Mouse (Mus musculus): ENCODE data around the gene Uba7. TPM values are rescaled to one million over a fixed set of nuclear protein-coding genes. Genes with fewer than 3 reads are reported as not detected.
A peak's percentile ranks its signal among the peaks of the same experiment; 100 is the strongest.

The Uba7 gene
- total RNA-seq, 2 experiments from 2014 or later = 13.4 to 15.7 TPM

DNA sequence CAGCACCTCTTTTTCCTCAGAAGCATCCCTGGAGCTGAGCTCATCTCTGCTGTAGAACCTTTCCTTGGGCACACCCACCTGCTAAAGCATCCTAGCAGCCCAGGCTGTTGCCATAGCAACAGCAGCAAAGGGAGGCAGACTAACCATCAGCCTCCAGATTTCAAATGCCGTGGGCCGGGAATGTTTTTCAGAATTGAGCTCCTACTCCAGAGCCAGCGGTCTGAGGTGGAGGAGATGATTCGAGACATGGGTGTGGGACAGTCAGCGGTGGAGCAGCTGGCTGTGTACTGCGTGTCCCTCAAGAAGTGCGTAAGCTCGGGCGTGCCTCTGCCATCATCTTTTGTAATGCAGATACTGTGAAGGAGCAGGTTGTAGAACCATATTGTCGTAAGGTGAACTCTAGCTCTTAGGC is 13.9 kb upstream of the Uba7 start:
- no peak for DNase-seq
- intact Hi-C loops (cut with DNase I) = no loop called here

DNA sequence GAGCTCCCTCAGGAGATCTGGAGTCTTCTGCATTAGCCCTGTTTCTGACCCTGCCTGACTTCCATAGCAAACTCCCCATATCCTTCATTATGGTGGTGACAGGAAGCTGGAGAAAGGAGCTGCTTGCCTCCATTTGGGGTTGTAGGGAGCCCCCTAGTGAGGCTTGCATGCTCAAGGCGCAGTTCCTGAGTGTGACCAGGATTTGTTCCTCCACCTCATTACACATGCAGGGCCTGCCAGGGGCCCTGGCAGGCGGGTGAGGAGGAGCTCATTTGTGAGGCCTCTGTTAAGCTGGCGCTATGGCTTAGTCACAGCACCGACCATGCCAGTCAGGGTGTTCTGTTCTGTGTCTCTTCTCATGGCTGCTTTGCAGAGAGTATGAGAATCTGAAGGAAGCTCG is 13.4 kb upstream of the Uba7 start:
- peak; percentile 54 to 59 for DNase-seq
- intact Hi-C loops (cut with DNase I) = loop anchor here (1.0 kb wide), 1 partner anchor 58 kb away; no protein-coding TSS in a partner anchor

DNA sequence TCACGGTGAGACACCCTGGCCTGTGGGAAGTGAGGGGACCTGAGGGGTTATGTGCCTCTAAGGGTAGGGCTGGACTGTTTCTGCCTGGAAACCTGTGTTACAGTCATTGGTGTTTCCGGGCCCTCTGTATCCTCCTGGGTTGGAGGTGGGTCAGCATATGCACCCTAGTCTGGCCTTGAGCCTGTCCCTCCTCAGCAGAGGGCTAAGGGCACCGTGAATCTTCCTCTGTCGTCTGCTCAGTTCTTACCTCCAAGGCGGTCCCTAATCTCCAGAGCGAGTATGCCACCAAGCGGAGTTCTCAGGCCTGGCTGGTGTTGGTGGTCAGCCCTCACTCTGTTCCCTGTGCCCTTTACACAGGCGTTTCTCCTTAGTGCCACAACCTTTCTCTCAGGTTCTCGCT is 12.4 kb upstream of the Uba7 start:
- intact Hi-C loops (cut with DNase I) = loop anchor here (1.0 kb wide), 3 partner anchors 23 to 102 kb away; no protein-coding TSS in a partner anchor
- no peak for DNase-seq

DNA sequence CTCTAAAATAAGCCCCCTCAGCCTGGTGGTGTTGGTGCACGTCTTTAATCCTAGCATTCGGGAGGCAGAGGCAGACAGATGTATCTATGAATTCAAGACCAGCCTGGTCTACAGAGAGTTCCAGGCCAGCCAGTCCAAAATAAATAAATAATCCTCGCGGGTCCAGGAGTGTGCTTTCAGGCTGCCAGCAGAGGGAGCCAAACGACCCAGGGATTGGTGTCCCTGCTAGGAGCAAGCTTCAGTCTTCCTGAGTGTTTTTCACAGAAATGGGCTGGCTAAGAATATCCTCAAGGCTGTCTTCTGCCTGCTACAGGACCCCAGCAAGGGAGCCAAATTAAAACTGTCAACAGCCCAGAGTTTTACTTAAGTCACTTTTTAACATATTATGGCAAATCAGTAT is 11.6 kb upstream of the Uba7 start:
- intact Hi-C loops (cut with DNase I) = loop anchor here (1.0 kb wide), 3 partner anchors 23 to 102 kb away; partner anchors contain the start of gene Gmppb
- DNase-seq = peak; percentile 90 to 93

DNA sequence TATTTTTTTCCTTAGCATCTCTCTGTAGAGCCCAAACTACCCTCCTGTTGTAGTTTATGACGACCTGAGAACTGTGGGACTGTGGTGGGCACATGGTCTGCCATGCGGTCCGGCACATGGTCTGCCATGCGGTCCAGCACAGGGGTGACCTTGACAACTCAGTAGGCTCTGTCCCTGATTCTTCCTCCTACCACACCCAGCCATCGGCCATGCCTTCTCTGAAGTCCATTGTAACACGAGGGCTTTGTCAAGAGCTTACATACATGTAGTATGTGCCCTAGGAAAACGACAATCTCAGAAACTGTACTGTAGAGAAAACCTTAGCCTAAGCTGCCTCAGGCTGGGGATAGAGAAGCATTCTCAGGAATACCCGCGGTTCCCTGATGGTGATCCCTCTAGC is 10.6 kb upstream of the Uba7 start:
- DNase-seq = no peak
- intact Hi-C loops (cut with DNase I) = loop anchor here (1.0 kb wide), 1 partner anchor 85 kb away; the partner anchor contains the start of gene Gmppb

DNA sequence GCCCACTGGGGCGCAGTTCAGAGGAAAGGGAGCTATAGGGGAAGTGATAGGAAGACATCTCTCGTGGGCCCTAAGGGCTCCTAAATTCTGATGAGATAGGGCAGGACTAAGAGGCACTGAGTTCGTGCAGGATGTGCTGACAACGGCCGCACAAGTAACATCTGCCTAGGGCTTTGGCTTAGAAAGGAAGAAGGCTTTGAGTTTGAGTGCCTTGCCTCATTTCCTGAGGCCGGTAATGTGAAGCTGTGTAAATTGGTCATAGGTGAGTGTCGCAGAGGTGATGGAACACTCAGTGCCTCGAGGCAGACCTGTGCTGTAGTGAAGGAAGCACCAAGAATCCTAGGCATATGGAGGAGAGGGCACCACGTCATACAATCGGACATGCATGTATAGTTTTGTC is 8.6 kb upstream of the Uba7 start:
- no peak for DNase-seq
- intact Hi-C loops (cut with DNase I) = loop anchor here (1.0 kb wide), 1 partner anchor 16 kb away; no protein-coding TSS in a partner anchor

DNA sequence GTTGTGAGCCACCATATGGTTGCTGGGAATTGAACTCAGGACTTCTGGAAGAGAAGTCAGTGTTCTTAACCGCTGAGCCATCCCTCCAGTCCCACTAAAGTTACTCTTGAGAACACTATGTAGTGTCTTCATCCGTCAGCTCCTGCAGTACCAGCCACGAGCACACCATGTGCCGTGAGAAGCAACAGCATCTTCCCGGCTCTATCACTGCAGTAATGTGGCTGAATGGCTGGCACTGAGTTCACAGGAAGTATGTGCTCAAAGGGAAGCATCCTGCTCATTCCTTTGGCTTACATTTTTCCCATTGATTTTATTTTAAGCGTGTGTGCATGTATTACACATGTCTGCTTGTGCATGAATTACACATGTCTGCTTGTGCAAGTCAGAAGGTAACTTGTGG is 7.9 kb upstream of the Uba7 start:
- intact Hi-C loops (cut with DNase I) = no loop called here

DNA sequence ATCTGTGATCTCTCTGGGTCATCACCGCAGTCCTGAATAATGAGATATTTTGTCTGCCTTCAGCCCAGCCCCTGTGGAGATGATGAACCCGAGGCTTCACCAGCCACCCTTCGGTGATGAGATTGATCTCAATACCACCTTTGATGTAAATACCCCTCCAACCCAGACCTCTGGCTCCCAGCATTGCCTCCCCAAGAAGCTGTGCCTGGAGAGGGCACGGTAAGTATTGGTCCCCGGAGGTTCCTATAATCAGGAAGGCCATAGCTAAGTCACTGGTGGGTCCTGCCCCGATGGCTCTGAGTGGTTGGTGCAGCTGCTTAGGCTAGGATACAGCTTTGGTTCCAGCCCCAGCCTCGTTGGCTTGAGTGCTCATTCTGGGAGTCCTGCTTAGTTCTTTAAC is 6.8 kb upstream of the Uba7 start:
- no peak for DNase-seq
- intact Hi-C loops (cut with DNase I) = no loop called here

More for the DNA sequence above, 7.9 kb upstream of the Uba7 start:
- DNase-seq = no peak

DNA sequence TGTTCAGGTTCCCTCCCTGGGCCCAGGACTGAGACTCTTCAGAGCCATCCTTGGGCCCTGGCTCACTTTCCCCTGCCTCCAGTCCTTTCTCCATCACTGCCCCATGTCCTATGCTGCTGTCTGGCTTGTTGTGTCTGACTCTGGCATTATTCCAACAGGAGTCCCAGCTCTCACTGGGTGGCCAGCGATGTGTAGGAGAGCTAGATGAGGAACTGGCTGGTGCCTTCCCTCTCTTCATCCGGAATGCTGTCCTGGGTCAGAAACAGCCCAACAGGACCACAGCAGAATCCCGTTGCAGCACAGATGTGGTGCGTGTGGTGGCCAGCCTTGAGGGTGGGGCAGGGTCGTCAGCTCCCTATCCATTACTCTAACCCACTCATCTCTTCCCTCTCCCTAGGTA is 5.0 kb upstream of the Uba7 start:
- DNase-seq = no peak
- intact Hi-C loops (cut with DNase I) = no loop called here

DNA sequence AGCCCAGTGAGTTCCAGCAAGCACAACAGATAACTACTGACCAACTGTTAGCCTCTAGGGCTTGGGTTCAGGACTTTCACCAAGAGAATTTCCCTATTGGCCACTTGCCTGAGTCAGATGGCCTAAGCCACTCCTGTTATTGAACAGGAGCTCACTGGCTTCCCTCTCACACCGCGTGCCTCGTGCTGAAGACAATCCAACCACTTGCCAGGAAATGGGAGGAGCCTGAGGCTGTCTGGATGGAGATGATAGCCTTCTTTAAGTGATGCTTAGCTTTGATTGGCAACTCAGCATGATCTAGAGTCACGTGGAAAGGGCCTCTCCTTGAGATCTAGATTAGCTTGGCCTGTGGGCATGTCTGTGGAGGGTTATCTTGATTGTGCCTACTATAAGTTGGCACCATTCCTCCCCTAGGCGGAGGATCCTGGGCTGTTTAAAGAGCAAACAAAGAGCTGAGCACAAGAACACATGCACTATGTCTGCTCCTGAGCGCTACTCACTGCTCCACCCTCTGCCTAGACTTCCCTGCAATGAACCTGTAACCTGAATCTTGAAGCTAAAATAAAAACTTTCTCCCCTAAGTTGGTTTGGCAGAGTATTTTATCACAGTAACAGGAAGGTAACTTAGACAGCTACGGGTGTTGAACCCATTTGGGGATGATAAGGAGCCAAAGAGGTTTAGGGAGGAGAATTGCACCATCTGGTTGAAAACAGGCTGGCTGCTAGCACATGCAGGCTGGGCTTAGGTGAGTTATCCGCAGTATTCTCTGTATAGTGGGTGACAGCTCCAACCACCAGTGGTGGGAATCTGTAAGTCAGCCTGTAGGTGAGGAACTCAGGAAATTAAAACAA is 3.4 kb upstream of the Uba7 start:
- peak; percentile 32 to 55 for DNase-seq
- intact Hi-C loops (cut with DNase I) = no loop called here

DNA sequence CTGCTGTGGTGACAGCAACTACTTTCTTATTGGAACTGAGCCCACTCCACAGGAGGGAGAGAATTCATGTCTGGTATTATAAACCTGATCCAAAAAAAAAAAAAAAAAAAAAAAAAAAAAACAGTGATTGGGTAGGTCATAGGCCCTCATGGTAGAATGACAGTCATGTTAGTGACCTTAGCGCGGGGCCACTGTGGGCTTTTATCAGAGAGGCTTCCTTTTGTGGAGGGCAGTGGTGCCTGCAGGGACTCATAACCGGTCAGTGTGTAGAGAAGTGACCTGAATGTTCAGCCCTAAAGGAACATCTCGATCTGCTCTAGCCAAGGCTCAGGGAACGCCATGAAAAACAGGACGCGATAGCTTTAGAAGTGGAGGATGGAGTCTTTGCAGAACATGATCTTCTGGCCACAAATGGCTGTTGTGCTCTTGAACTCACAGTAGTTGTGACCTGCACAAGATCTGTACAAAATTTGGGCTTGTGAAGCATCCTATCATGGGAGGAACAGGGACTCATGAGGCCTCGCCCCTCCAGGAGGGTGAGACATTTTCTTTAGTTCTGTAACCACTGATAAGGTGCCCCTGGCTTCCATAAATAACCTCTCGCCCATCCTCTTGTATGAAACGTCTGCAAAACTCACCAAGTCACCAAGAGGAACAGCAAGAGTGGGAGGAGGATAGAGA is 674 bp upstream of the Uba7 start:
- intact Hi-C loops (cut with DNase I) = no loop called here
- no peak for DNase-seq

DNA sequence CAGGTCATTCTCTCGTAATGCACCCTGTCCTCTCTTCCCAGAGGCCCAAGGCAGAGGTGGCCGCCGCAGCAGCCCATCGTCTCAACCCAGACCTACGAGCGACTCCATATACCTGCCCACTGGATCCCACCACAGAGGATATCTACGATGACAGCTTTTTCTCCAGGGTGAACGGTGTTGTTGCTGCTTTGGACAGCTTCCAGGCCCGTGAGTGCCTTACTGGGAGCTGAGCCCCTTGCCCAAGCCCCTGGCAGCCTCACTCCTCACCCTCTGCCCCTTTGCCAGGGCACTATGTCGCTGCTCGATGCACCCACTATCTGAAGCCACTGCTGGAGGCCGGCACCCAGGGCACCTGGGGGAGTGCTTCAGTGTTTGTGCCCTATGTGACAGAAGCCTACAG is 3.5 kb downstream of the Uba7 start:
- DNase-seq = no peak
- intact Hi-C loops (cut with DNase I) = no loop called here

DNA sequence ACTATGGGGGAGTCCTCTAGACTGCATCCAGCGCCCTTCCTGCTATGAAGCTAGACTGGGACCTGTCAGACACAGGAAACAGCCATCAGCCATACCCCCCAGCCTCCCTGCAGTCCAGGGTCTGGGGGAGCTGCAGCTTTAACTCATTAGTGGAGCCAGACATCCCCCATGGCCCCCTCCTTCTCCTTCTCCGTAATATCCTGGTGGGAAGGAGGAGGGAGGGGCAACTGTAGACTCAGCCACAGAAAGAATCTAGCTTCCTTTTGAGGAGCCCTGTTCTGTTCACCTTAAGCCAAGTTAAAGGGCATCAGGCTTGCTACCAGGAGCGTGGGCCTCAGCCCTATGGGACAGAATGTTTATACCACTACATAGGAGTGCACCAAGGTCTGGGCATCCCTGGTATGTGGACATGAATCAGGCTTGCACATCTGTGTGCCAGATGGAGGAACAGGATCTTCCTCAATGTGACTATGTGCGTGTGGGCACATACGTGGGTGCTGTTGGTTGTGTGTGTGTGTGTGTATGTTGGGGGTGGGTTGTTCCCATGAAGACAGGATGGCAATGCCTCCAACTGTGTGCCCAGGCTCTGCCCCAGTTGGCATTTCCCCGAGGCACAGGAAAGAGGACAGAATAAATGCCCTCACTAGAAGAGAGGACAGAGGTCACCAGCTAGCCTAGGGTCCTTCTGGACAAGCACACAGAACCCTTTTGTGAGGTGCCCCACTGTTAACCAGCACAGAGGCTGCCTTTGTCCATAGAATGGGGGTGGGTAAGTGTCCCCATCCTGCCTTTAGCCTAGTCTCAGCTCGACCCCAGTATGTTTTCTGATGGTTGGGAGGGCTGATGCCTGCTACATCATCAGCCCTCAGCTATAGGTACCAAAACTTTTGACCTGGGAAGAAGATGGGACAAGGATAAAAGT is 6.6 kb downstream of the Uba7 start:
- peak; percentile 55 to 59 for DNase-seq
- intact Hi-C loops (cut with DNase I) = loop anchor here (1.0 kb wide), 1 partner anchor 16 kb away; no protein-coding TSS in a partner anchor

DNA sequence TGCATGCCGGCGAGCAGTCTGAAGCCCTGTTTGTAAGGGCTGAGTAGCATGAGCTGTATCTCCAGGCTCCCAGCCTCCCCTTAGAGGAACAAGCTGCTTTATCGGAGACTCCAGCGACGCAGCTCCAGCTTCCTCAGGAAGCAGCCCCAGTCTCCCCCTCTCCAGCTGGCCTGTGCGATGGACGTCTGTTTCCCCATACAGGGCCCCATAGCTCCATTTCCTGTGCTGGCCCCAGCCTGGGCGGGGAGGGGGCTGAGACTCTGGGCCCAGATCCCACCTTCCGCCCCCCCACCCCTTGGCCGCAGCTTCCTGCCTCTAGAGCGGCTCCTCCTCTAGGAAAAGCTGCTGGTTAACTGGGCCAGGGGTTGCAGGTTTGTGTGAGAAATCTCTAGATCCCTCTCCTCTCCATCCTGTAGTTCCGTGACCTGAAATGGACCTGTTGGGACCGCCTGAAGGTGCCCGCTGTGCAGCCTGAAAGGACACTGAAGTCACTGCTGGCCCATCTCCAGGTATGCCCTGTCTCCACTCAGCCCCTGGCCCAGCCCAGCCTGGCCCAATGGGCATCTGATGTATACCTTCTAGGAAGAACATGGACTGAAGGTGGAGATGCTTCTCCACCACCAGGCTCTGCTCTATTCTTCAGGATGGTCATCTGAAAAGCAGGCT is 7.5 kb downstream of the Uba7 start, which contains the start of gene Gm20661:
TSS of gene Gm20661 (plus strand) at position 378 of the 666 bp plus-strand sequence.
- peak; percentile 86 to 88 for DNase-seq
- intact Hi-C loops (cut with DNase I) = loop anchor here (1.0 kb wide), 1 partner anchor 17 kb away; no protein-coding TSS in a partner anchor

DNA sequence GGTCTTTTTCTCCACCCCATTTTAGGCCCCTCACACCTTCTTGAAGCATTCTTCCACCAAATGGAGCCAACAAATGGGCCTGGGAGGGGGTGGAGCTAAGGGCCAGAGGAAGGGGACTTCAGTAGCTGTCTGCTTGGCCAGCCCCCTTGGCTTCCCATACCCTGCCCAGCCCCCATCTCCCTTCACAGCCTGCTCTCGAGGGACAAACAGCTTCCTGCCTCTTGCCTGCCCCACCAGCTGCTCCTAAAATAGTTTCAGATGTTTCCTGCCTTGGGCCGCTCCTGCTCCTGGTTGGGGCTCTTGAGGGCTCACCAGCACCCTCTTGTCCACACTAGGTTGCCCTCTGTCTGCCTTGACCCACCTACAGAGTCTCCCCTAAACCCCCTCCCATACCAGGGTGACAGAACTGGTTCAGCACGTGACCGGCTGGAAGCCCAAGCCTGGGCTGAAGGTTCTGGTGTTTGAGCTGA is 8.2 kb downstream of the Uba7 start:
- intact Hi-C loops (cut with DNase I) = no loop called here
- peak; percentile 92 to 94 for DNase-seq

DNA sequence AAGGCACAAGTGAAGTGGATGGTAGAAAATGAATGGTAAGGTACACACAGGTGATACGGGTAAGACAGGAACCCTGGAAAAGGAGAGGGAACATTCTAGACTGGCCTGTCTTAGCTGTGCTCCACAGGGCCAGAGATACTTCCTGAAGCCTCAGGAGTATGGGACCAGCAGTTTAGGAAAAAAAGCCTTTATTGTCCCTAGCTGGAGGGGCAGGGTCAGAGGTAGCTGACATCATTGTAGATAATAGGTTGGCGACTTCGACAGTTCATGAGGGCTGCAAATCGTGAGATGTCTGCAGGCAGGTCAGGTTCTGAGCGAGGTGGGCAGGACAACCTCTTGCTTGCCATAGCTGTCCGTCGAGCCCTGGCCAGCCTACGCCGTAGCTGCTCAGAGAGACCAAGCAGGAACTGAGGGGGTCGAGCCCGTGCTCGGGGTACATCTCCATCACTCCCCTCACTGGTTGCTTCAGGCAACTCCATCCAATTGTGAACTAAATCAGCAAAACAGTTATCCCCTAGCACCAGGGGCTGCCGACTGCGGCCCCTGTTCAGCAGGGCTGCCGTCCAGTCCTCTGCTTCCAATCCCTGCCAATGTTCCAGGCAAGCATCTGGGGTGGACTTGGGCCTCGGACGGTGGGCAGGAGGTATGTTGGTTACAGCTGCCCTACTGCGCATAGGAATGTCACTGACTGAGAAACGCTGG is 8.9 kb downstream of the Uba7 start:
- intact Hi-C loops (cut with DNase I) = no loop called here
- peak; percentile 36 to 49 for DNase-seq

DNA sequence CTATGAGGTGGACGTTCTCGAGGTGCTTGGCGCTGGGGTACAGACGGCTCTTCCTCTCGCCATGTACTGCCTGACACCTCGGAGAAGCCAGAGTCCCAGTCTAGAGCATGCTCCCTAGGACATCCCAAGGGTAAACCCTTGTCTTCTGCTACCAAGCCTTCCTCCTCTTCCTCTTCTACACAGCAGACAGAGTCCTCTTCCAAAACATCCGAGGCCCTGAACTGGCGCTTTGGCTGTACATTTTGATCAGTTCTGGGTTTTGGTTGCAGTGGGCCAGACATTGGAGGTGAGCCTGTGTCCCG is 9.4 kb downstream of the Uba7 start:
- no peak for DNase-seq
- intact Hi-C loops (cut with DNase I) = loop anchor here (5.0 kb wide), 1 partner anchor 68 kb away; the partner anchor contains the start of gene Amigo3

DNA sequence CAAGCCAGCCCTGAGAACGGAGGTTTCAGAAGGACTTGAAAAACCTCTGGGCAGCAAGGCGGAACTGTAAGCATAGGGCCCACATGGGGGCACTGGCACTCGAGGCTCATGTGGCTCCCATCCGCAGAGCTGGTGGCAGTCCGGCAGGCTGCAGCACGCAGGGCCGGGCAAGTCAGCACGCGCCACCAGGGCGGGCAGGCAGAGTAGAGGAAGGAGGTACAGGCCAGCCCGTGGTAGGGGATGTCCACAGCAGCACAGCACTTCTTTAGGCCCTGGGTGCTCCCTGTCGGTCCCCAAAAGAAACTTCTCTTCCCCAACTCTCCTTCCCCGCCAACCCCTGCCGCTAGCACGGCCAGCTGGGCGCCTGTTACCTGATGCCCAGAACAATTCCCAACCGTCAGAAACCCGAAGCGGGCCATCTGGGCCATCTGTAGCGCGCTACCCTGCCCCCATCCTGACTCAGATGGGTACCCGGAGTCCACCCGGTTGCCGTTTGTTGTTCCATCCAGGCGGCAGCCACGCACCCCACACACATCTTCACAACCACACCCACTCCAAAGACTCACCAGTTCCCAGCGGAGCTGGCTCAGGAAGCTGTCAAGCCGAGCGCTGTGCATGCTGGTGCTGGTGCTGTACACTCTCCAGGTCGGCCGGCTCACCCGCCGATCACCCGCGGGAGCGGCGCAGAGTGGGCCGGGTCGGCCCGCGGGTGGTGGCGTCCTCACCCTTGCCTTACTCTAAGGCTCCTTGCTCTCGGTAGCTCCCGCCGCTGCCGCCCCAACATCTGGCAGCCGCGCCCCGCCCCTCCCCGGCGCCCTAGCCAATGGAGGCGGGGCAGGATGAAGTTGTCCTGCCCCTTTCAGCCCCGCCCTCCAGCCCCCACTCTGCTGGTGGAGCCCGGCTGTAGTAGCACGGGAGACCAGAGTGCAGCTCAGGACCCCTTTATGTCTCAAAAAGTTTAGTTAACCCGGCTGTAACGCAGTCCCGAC is 10.1 kb downstream of the Uba7 start, which contains the start of gene Inka1:
TSS of gene Inka1 (minus strand) at position 749 of the 989 bp plus-strand sequence.
- intact Hi-C loops (cut with DNase I) = loop anchor here (1.0 to 5.0 kb wide), 2 partner anchors 22 to 67 kb away; partner anchors contain the start of gene Amigo3
- DNase-seq = peak; percentile 93 to 94
